Mouse (Mus musculus) testis, adult 2 months (tissue): ENCODE data around the gene Ldha. TPM values are rescaled to one million over a fixed set of nuclear protein-coding genes. Genes with fewer than 3 reads are reported as not detected.
"Not testable (repeated sequence)": the region's sequence is repeated elsewhere in the genome, so short reads cannot be mapped to it uniquely, and the experiment has no call there.

ENCODE experiments used
- H3K27ac ChIP-seq: fragments of 200-500 bp; 2 replicates; pipeline ENCODE4 v1.5.1; 2012; ENCODE audit warnings: low read depth, low read length; ENCODE audit not compliant: control insufficient read depth, insufficient read depth
- H3K27me3 ChIP-seq: fragments of 200-500 bp; 2 replicates; pipeline ENCODE4 v1.6.1; 2012; ENCODE audit warnings: mild to moderate bottlenecking, low read length, moderate library complexity; ENCODE audit not compliant: control insufficient read depth, insufficient read depth
- H3K36me3 ChIP-seq: fragments of 200-500 bp; 2 replicates; pipeline ENCODE4 v1.6.1; 2012; ENCODE audit warnings: mild to moderate bottlenecking, low read length; ENCODE audit not compliant: control insufficient read depth, insufficient read depth
- H3K4me1 ChIP-seq: fragments of 200-500 bp; 2 replicates; pipeline ENCODE4 v1.6.1; 2012; ENCODE audit warnings: low read length; ENCODE audit not compliant: control insufficient read depth, insufficient read depth
- H3K4me3 ChIP-seq: fragments of 200-500 bp; 2 replicates; pipeline ENCODE4 v1.5.1; 2012; ENCODE audit warnings: low read depth, mild to moderate bottlenecking, low read length, moderate library complexity, mixed read lengths; ENCODE audit not compliant: control insufficient read depth
- CTCF ChIP-seq: fragments of 200-500 bp; IDR thresholded peaks from 2 replicates; pipeline ENCODE4 v1.5.1; 2012; ENCODE audit warnings: low read depth, mild to moderate bottlenecking, inconsistent platforms, low read length, moderate library complexity; ENCODE audit not compliant: control insufficient read depth, insufficient read depth, insufficient replicate concordance
- POLR2A ChIP-seq: fragments of 200-500 bp; IDR thresholded peaks from 2 replicates; pipeline ENCODE4 v1.6.1; 2012; ENCODE audit warnings: low read depth, mild to moderate bottlenecking, inconsistent platforms, low read length, moderate library complexity; ENCODE audit not compliant: control insufficient read depth
- polyA plus RNA-seq: library from polyadenylated mRNA; depleted of rRNA; stranded (reverse); fragments of >200 nt; gene quantifications from 2 replicates; pipeline ENCODE4 v1.2.3, GENCODE M21; 2012

The Ldha gene
- polyA plus RNA-seq, 1 experiment, result 1,018 TPM

- H3K27me3 ChIP-seq, result no peaks in the 10 kb centered on the region
- peaks cover 8% of the 10 kb centered on the region for H3K36me3 ChIP-seq
- no peak for TF ChIP-seq CTCF
- TF ChIP-seq POLR2A, result no peak
- H3K4me1 ChIP-seq, result no peaks in the 10 kb centered on the region; the same call in 1 of the 2 replicates
- H3K4me3 ChIP-seq, result peak overlapping the region; percentile 95
- peak overlapping the region; percentile 88 for H3K27ac ChIP-seq
These were observed 17.8 kb downstream of the Ldha start for GRCm38 (mm10) chr7:46859031-46859430.

DNA sequence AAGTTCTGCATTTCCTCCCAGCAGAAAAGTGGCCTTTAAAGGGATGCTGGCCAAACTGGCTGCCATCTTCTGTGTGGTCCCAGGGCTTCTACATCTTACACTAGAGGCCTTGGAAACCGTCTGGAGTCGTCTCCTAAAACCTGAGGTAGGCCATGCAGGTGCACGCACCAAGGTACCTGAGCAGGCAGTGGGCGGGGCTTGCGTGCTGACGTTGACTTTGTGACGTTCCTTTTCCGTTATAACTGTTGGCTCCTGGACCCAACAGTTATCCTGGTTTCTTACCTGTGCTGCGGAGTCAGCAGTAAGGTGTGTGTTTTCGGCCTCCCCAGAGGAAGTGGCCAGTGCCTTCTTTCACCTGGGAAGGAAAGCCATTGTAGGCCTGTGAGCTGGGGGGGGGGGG is 19.7 kb downstream of the Ldha start, which contains the start of gene Ldhc:
Gene Ldhc (plus strand): TSS at position 208 of the 400 bp plus-strand sequence.
- peak; percentile 99 for TF ChIP-seq POLR2A
- no peak for TF ChIP-seq CTCF
- peak within 1 kb of the TSS; percentile 95 for H3K4me3 ChIP-seq

GRCm38 (mm10) chr7:46871988-46872387 is 30.7 kb downstream of the Ldha start:
- TF ChIP-seq CTCF (no peak), POLR2A (no peak)
- Histone ChIP-seq H3K27ac (no peak overlapping the region), H3K4me3 (no peak overlapping the region), H3K27me3 (no peaks in the 10 kb centered on the region), H3K4me1 (no peaks in the 10 kb centered on the region), H3K36me3 (no peaks in the 10 kb centered on the region)

More for the DNA sequence above, 19.7 kb downstream of the Ldha start, which contains the start of gene Ldhc:
- H3K27me3 ChIP-seq, result no peaks in the 10 kb centered on the region
- peaks cover 8% of the 10 kb centered on the region for H3K36me3 ChIP-seq
- H3K4me1 ChIP-seq, result no peaks in the 10 kb centered on the region; the same call in 1 of the 2 replicates
- peak within 1 kb of the TSS; percentile 88 for H3K27ac ChIP-seq

DNA sequence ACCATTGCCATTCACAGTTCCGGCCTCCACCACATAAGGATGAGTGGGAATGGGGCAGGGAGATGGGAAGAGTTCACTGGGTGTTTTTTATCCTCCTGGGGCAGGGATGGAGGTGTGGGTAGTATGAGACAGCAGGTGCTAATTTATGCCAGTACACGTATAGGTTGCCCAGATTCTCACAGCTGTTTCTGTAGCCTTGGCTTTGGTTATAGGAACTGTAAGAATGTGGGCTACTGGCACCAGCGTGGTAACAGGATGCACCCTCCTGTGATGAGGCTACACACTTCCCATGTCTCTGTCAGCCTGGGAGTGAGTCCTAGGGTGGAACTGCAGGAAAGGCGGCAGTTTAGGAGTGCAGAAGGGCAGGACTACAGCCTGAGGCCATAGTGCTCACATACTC is 35.6 kb downstream of the Ldha start:
- H3K27ac ChIP-seq, result no peak overlapping the region
- H3K4me1 ChIP-seq, result no peaks in the 10 kb centered on the region
- H3K4me3 ChIP-seq, result no peak overlapping the region
- no peaks in the 10 kb centered on the region for H3K27me3 ChIP-seq
- TF ChIP-seq POLR2A, result no peak
- no peak for TF ChIP-seq CTCF
- no peaks in the 10 kb centered on the region for H3K36me3 ChIP-seq

DNA sequence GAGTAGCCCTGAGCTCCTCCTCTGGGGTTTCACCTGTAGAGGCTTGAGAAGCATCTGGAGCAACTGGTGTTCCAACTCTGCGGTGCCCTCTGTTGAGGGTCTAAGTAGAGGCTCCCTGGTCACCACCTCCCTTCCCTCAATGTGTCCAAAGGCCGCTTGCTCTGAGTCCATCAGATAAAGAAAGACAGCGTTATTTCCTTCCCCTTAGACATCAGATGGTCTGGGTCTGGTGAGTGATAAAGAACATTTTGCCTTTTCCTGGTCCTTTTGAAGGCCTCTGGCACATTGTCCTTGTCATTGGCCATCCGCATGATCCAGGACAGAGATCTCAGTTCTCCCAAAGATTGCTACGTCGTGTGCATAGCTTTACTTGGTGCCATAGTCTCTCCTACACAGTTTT is 36.0 kb downstream of the Ldha start:
- H3K4me1 ChIP-seq, result no peaks in the 10 kb centered on the region
- H3K27me3 ChIP-seq, result no peaks in the 10 kb centered on the region
- no peaks in the 10 kb centered on the region for H3K36me3 ChIP-seq
- H3K27ac ChIP-seq, result no peak overlapping the region
- no peak for TF ChIP-seq POLR2A
- no peak overlapping the region for H3K4me3 ChIP-seq

DNA sequence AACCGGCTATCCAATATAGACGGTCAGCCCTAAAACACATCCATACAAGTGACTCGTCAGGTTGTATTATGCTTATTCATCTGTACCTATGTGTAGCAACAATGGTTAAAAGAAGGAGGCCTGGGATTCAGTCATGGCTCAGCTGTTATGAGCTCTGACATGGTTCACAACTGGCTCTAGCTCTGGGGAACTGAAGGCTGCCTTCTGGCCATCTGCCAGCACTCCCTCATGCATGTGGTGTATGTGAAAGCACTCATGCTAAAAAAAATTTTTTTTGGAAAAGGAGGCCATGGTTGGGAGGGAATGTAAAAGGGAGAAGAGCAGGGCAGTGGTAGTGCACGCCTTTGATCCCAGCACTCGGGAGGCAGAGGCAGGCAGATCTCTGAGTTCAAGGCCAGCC is 38.6 kb downstream of the Ldha start:
- Histone ChIP-seq H3K27me3 (no peaks in the 10 kb centered on the region), H3K36me3 (no peaks in the 10 kb centered on the region), H3K4me1 (no peaks in the 10 kb centered on the region), H3K4me3 (no peak overlapping the region), H3K27ac (no peak overlapping the region)
- TF ChIP-seq POLR2A (no peak), CTCF (no peak)

- H3K4me1 ChIP-seq, result no peaks in the 10 kb centered on the region
- TF ChIP-seq CTCF (no peak), POLR2A (no peak)
- no peak overlapping the region for H3K4me3 ChIP-seq
- H3K27ac ChIP-seq, result no peak overlapping the region
- H3K36me3 ChIP-seq, result no peaks in the 10 kb centered on the region
- H3K27me3 ChIP-seq, result no peaks in the 10 kb centered on the region
These were observed 39.7 kb downstream of the Ldha start for GRCm38 (mm10) chr7:46880992-46881391.

DNA sequence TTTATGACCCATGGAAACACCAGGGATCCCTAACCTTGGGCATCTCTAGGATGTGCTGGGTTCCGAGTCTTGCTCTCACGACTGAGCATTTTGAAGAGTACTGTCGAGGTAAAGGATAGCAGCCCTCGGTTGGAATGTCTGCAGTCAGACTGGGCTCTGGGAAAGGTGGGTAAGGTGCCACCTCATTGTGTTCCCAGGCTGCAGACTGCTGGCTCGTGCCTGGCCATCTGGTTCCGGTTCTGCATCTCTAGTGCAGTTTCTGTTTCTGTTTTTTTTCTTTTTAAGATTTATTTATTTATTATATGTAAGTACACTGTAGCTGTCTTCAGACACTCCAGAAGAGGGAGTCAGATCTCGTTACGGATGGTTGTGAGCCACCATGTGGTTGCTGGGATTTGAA is 40.7 kb downstream of the Ldha start:
- H3K4me3 ChIP-seq, H3K27ac ChIP-seq, H3K27me3 ChIP-seq, H3K36me3 ChIP-seq, H3K4me1 ChIP-seq: not testable (repeated sequence)
